Mouse (Mus musculus) hindbrain, embryonic 14.5 days (tissue): Measurements from ENCODE around the gene Rcan1. TPM values are rescaled to one million over a fixed set of nuclear protein-coding genes. Genes with fewer than 3 reads are reported as not detected.

Experiments used
- ATAC-seq: fragments of 200-750 bp; cut with Nextera tagmentation; 2 replicates; pipeline ENCODE4 v1.8.0; 2017; ENCODE audit warnings: moderate number of reproducible peaks, mild to moderate bottlenecking, moderate TSS enrichment, moderate library complexity; ENCODE audit not compliant: low FRiP score
- DNase-seq: peaks from one replicate; pipeline ENCODE4 v3.0.0-alpha.2; 2015; ENCODE audit warnings: low spot score
- H3K27ac ChIP-seq: fragments of 300-500 bp; sonication (generic); 2 replicates; pipeline ENCODE4 v1.5.1; 2014; ENCODE audit warnings: mild to moderate bottlenecking, moderate library complexity
- H3K27me3 ChIP-seq: fragments of 300-500 bp; sonication (generic); 2 replicates; pipeline ENCODE4 v1.6.1; 2014; ENCODE audit warnings: mild to moderate bottlenecking, low read length, mixed read lengths; ENCODE audit not compliant: control insufficient read depth, insufficient read depth
- H3K36me3 ChIP-seq: fragments of 300-500 bp; sonication (generic); replicated peaks from 2 replicates; pipeline ENCODE4 v1.6.1; 2014; ENCODE audit not compliant: control insufficient read depth, insufficient read depth
- H3K4me1 ChIP-seq: fragments of 300-500 bp; sonication (generic); replicated peaks from 2 replicates; pipeline ENCODE4 v1.6.1; 2014; ENCODE audit warnings: antibody characterized with exemption, low read length, mixed read lengths; ENCODE audit not compliant: control insufficient read depth, insufficient read depth
- H3K4me2 ChIP-seq: fragments of 300-500 bp; sonication (generic); replicated peaks from 2 replicates; pipeline ENCODE4 v1.6.1; 2014; ENCODE audit warnings: mild to moderate bottlenecking, moderate library complexity
- H3K4me3 ChIP-seq: fragments of 300-500 bp; sonication (generic); replicated peaks from 2 replicates; pipeline ENCODE4 v1.5.1; 2014; ENCODE audit warnings: mild to moderate bottlenecking, low read length
- H3K9ac ChIP-seq: fragments of 300-500 bp; sonication (generic); 2 replicates; pipeline ENCODE4 v1.6.1; 2014
- H3K9me3 ChIP-seq: fragments of 300-500 bp; sonication (generic); 2 replicates; pipeline ENCODE4 v1.6.1; 2016; ENCODE audit warnings: low read length; ENCODE audit not compliant: control insufficient read depth
- WGBS: fragments of 180-500 bp; shearing (Covaris S2); extraction: QIAGEN DNeasy Blood & Tissue Kit; methylation state at CpG from one replicate; pipeline ENCODE4 v1.1.7; 2014; 5-methylcytosine and 5-hydroxymethylcytosine counted together
- polyA plus RNA-seq: library from polyadenylated mRNA; unstranded; fragments of >200 nt; fragmentation: Nextera tagmentation; extraction: Ambion mirVana; gene quantifications from 2 replicates; pipeline ENCODE4 v1.2.1, GENCODE M21; 2014

Rcan1 gene
- polyA plus RNA-seq, 1 experiment from 2014 or later, result 76.8 TPM

DNA sequence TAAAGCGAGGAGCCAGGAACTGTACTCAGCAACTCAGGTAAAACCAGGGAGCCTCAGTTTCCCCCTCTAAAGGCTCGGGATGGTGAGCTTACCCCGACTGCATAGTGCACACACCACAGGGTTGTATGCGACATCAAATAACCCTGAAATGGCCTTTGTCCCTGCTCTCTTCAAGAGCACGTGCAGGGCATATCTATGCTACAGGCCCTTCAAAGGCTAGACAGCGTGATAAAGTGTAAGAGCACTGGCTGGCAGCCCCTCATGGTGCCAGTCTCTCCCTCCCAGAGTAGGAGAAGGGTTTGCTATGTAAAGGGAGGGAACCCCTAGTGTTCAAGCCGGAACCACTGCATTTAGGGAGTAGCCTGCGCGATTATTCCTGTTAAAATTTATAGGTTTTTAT, 113.6 kb downstream of the Rcan1 start:
- no peaks in the 10 kb centered on the region for H3K36me3 ChIP-seq
- DNase-seq (no peak), ATAC-seq (no peak)
- WGBS, result 44% methylated on average over 9 of the region's 9 CpGs
- H3K9ac ChIP-seq, result no peak overlapping the region
- H3K27me3 ChIP-seq, result no peaks in the 10 kb centered on the region
- H3K9me3 ChIP-seq, result no peaks in the 10 kb centered on the region
- H3K4me3 ChIP-seq, result no peak overlapping the region
- H3K27ac ChIP-seq, result no peak overlapping the region
- no peak overlapping the region for H3K4me2 ChIP-seq
- peaks cover 12% of the 10 kb centered on the region for H3K4me1 ChIP-seq

DNA sequence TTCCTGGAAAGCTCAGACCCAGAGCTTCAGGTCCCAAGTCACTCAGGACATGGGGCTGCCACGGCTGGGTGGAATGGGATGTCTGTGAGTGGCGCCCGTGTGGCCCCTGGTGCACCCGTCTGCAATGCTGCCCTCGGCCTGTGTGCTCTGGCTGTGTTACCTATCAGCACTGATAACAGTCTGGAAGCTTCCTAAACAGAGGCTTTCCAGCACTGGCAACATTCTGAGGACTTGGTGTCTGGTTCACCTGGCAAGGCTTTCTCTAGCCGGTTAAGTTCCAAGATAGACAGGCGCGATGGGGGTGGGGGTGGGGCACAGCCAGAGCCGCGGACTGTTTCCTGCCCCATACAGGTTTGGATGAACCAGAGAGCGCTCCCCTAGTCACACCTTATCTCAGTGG, 114.7 kb downstream of the Rcan1 start:
- 71% methylated on average over 11 of the region's 11 CpGs for WGBS
- Histone ChIP-seq H3K9ac (no peak overlapping the region), H3K4me1 (peaks cover 12% of the 10 kb centered on the region)

DNA sequence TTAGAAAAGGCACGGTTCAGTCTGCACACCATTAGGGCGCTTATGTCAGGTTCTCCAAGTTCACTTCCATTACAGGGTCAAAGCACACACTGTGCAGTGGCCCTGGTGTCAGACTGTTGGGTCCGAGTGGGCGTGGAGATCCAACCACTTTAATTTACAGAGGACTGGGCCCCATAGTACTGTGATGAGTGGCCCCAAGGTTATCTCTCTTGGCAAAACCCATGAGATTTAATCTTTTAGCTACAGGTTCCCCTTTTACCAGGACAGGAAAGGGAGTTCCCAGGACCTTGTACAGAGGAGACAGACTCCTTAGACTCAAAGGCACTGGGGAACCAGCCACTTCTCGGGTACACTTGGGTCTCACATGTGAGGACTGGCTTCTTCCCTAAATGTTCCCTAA, 115.3 kb downstream of the Rcan1 start:
- ATAC-seq (no peak), DNase-seq (no peak)
- no peaks in the 10 kb centered on the region for H3K9me3 ChIP-seq
- H3K27ac ChIP-seq, result no peak overlapping the region
- no peaks in the 10 kb centered on the region for H3K36me3 ChIP-seq
- H3K4me3 ChIP-seq, result no peak overlapping the region
- no peak overlapping the region for H3K4me2 ChIP-seq
- H3K27me3 ChIP-seq, result no peaks in the 10 kb centered on the region
- 82% methylated on average over 5 of the region's 5 CpGs for WGBS
- no peak overlapping the region for H3K9ac ChIP-seq
- peaks cover 12% of the 10 kb centered on the region for H3K4me1 ChIP-seq

More for the DNA sequence above, 114.7 kb downstream of the Rcan1 start:
- Histone ChIP-seq H3K27me3 (no peaks in the 10 kb centered on the region), H3K27ac (no peak overlapping the region), H3K36me3 (no peaks in the 10 kb centered on the region), H3K9me3 (no peaks in the 10 kb centered on the region), H3K4me2 (no peak overlapping the region), H3K4me3 (no peak overlapping the region)
- ATAC-seq (no peak), DNase-seq (no peak)

DNA sequence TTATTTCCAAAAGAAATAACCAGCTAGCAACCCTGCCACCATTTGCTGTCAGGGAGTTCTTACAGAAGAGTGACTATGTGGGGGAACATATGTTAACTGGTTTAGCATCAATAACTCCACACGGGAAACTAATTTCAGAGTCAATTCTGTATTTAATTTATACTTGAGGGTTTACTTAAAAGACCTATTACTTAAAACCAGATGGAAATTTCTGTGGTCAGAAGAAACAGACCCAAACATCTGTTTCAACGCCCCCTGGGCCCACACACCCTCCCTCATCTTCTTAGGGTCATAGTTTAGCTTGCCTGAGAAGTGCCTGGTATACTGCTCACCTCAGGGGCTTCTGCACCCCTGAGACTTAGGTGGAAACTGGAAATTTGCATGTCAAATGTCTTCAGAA, 116.8 kb downstream of the Rcan1 start:
- WGBS, result 71% methylated on average over 2 of the region's 2 CpGs
- no peak overlapping the region for H3K27ac ChIP-seq
- no peak overlapping the region for H3K9ac ChIP-seq
- H3K4me2 ChIP-seq, result no peak overlapping the region
- no peaks in the 10 kb centered on the region for H3K9me3 ChIP-seq
- DNase-seq, result no peak
- no peak for ATAC-seq
- no peak overlapping the region for H3K4me3 ChIP-seq
- peaks cover 12% of the 10 kb centered on the region for H3K4me1 ChIP-seq
- no peaks in the 10 kb centered on the region for H3K27me3 ChIP-seq
- no peaks in the 10 kb centered on the region for H3K36me3 ChIP-seq

DNA sequence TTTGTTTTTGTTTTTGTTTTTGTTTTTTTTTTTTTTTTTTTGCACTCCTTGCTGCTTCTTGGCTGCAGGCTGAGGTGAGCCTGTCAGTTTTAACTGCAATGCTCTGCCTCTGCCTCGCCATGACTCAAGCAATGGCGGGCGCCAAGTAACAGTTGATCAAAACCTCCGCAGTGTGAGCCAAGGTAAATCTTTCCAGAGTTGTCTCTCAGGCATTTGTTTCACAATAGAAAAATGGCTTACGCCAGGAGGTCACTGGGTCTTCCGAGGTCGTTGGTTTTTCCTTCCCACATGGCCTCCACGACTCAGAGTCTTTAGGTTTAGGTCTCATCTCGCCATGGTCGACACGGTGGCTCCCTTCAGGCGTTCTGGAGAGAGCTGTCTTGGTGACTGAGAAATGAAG, 117.4 kb downstream of the Rcan1 start:
- Histone ChIP-seq H3K4me3 (no peak overlapping the region), H3K9me3 (no peaks in the 10 kb centered on the region), H3K4me2 (no peak overlapping the region), H3K27me3 (no peaks in the 10 kb centered on the region), H3K4me1 (peaks cover 12% of the 10 kb centered on the region), H3K36me3 (no peaks in the 10 kb centered on the region), H3K27ac (no peak overlapping the region), H3K9ac (no peak overlapping the region)
- no peak for DNase-seq
- 86% methylated on average over 12 of the region's 12 CpGs for WGBS
- no peak for ATAC-seq

DNA sequence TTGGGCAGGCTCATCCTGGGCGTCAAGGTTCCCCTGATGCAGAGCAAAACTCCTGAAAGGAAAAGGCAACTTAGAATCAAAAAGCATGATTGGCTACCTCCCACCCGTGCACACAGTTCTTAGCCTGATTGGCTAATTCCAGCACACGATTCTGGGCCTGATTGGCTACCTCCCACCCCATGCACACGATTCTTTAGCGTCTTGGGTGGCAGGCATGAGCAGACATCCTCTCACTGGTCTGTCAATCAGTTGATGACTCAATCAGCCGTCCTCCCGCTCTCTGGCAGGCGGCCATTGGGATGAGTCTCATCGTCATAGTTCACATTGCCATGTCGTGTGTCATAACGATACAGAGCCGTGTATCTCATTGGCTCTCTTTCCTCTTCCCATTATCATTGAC, 121.7 kb downstream of the Rcan1 start:
- peak; percentile 64 for DNase-seq
- ATAC-seq, result peak; percentile 65; the same call in 1 of the 2 replicates
- WGBS, result 55% methylated on average over 12 of the region's 12 CpGs
- Histone ChIP-seq H3K9ac (no peak overlapping the region), H3K4me2 (no peak overlapping the region), H3K9me3 (no peaks in the 10 kb centered on the region), H3K27me3 (no peaks in the 10 kb centered on the region), H3K27ac (no peak overlapping the region), H3K4me3 (no peak overlapping the region), H3K4me1 (no peaks in the 10 kb centered on the region), H3K36me3 (no peaks in the 10 kb centered on the region)

DNA sequence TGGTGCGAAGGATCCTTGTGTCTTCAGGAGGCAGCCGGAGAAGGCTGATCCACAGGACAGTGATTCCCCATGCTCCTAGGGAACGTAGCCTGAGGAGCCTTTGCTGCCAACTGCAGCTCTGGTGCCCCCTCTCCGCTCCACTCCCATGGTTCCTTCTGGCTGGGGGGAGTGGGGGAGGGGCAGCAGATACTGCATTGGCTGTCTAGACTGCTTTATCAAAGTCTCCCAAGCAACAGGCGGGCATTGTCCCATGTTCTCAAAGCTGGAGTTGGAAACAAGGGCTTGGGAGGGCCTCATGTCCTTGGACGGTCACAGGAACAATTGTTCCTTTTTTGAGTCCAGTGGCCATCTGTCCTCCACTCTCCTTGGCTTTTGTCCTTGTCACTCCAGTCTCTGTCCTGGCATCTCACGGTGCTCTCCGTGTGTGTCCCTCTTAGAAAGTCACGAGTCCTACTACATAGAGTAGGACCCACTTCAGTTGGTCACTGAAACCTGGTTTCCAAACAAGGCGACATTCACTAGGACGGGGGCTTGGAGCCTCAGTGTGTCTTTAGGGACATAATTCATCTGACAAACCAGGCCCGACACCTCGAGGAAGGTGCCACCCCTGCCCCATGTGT, 124.3 kb downstream of the Rcan1 start:
- H3K4me2 ChIP-seq, result no peak overlapping the region
- H3K9ac ChIP-seq, result no peak overlapping the region
- peak; percentile 51; the same call in 1 of the 2 replicates for ATAC-seq
- H3K27me3 ChIP-seq, result no peaks in the 10 kb centered on the region
- no peak overlapping the region for H3K27ac ChIP-seq
- H3K36me3 ChIP-seq, result no peaks in the 10 kb centered on the region
- WGBS, result 35% methylated on average over 13 of the region's 13 CpGs
- peak; percentile 33 for DNase-seq
- H3K4me1 ChIP-seq, result no peaks in the 10 kb centered on the region
- H3K4me3 ChIP-seq, result no peak overlapping the region
- H3K9me3 ChIP-seq, result no peaks in the 10 kb centered on the region

DNA sequence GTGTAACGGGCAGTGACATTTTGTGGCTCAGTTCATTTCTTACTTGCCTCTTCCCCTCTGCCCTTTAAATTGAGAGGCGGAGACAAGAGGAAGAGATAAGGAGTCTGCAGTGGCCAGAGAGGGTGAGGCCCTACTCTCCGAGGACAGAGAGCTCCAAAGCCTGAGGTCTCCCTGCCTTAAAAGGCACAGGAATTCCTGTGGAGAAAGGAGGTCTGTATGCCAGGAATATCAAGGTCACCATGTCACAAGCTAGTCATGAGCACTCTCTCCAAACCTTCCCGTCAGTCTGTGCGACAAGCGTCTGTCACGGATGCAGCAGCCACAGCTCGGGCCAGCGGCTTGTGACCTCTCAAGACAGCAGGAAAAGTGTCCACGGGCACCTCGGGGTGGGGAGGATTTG, 125.5 kb downstream of the Rcan1 start:
- Histone ChIP-seq H3K27ac (no peak overlapping the region), H3K4me3 (no peak overlapping the region), H3K9me3 (no peaks in the 10 kb centered on the region), H3K36me3 (no peaks in the 10 kb centered on the region), H3K4me2 (no peak overlapping the region), H3K9ac (no peak overlapping the region), H3K27me3 (no peaks in the 10 kb centered on the region), H3K4me1 (peaks cover 4% of the 10 kb centered on the region; the same call in 1 of the 2 replicates)
- DNase-seq, result no peak
- 66% methylated on average over 11 of the region's 11 CpGs for WGBS
- no peak for ATAC-seq
